Mouse (Mus musculus): ENCODE measurements around the gene Plekhh3. TPM values are rescaled to one million over a fixed set of nuclear protein-coding genes. Genes with fewer than 3 reads are reported as not detected.

The Plekhh3 gene
- total and polyA plus RNA-seq, 2 experiments from 2014 or later, result 10.6 to 23.2 TPM

- Histone ChIP-seq H3K4me1 (ENCODE audit: control insufficient read depth, insufficient read depth) (peaks cover 9% of the 10 kb centered on the region), H3K9me3 (replicated peaks; ENCODE audit: control insufficient read depth, low read length) (no peaks in the 10 kb centered on the region), H3K27ac (ENCODE audit: low read depth) (0 out of 2 replicates have a peak within 1 kb of the TSS, but pooled peaks have one; percentile 7), H3K4me3 (ENCODE audit: low read depth, low read length) (peak within 1 kb of the TSS; percentile 40), H3K27me3 (ENCODE audit: control insufficient read depth, insufficient read depth, low read length) (no peaks in the 10 kb centered on the region), H3K9ac (replicated peaks; ENCODE audit: low read depth, low read length) (peak within 1 kb of the TSS; percentile 18; the same call in 1 of the 2 replicates), H3K36me3 (replicated peaks; ENCODE audit: control insufficient read depth, insufficient read depth, low read length) (no peaks in the 10 kb centered on the region), H3K4me2 (ENCODE audit: low read depth, low read length) (peak within 1 kb of the TSS; percentile 65)
- TF ChIP-seq CTCF (IDR thresholded peaks at IDR 0.05; ENCODE audit: low read depth) (no peak), EP300 (IDR thresholded peaks at IDR 0.05; ENCODE audit: low read depth) (no peak)
- ATAC-seq (ENCODE audit: insufficient read depth, low read depth), result peak; percentile 58
- DNase-seq (ENCODE audit: low spot score), result no peak
- WGBS, result 2% methylated on average over 36 of the region's 36 CpGs
Observed at GRCm38 (mm10) chr11:101155728-101156371, 15.3 kb downstream of the Plekhh3 start, which contains the start of gene Tubg2. Tubg2 (plus strand) TSS chr11:101155907.

- Histone ChIP-seq H3K4me1 (ENCODE audit: control insufficient read depth, insufficient read depth) (peaks cover 9% of the 10 kb centered on the region), H3K4me2 (ENCODE audit: low read depth, low read length) (peak overlapping the region; percentile 65; the same call in 1 of the 2 replicates), H3K27ac (ENCODE audit: low read depth) (no peak overlapping the region), H3K36me3 (replicated peaks; ENCODE audit: control insufficient read depth, insufficient read depth, low read length) (no peaks in the 10 kb centered on the region), H3K4me3 (ENCODE audit: low read depth, low read length) (no peak overlapping the region), H3K9me3 (replicated peaks; ENCODE audit: control insufficient read depth, low read length) (no peaks in the 10 kb centered on the region), H3K27me3 (ENCODE audit: control insufficient read depth, insufficient read depth, low read length) (no peaks in the 10 kb centered on the region), H3K9ac (replicated peaks; ENCODE audit: low read depth, low read length) (no peak overlapping the region)
- TF ChIP-seq EP300 (IDR thresholded peaks at IDR 0.05; ENCODE audit: low read depth) (no peak), CTCF (IDR thresholded peaks at IDR 0.05; ENCODE audit: low read depth) (no peak)
- no peak for DNase-seq (ENCODE audit: low spot score)
- ATAC-seq (ENCODE audit: insufficient read depth, low read depth), result no peak
- 73% methylated on average over 6 of the region's 6 CpGs for WGBS
Observed at GRCm38 (mm10) chr11:101155151-101155550, 16.0 kb downstream of the Plekhh3 start.

- H3K4me2 ChIP-seq (ENCODE audit: low read depth, low read length), result no peak overlapping the region
- no peak overlapping the region for H3K4me3 ChIP-seq (ENCODE audit: low read depth, low read length)
- no peak overlapping the region for H3K9ac ChIP-seq (replicated peaks; ENCODE audit: low read depth, low read length)
- ATAC-seq (ENCODE audit: insufficient read depth, low read depth), result no peak
- no peak for DNase-seq (ENCODE audit: low spot score)
- no peaks in the 10 kb centered on the region for H3K27me3 ChIP-seq (ENCODE audit: control insufficient read depth, insufficient read depth, low read length)
- H3K9me3 ChIP-seq (replicated peaks; ENCODE audit: control insufficient read depth, low read length), result no peaks in the 10 kb centered on the region
- TF ChIP-seq CTCF (IDR thresholded peaks at IDR 0.05; ENCODE audit: low read depth), result no peak
- no peak for TF ChIP-seq EP300 (IDR thresholded peaks at IDR 0.05; ENCODE audit: low read depth)
- no peaks in the 10 kb centered on the region for H3K36me3 ChIP-seq (replicated peaks; ENCODE audit: control insufficient read depth, insufficient read depth, low read length)
- H3K27ac ChIP-seq (ENCODE audit: low read depth), result no peak overlapping the region
- peaks cover 9% of the 10 kb centered on the region for H3K4me1 ChIP-seq (ENCODE audit: control insufficient read depth, insufficient read depth)
Observed at GRCm38 (mm10) chr11:101154648-101155047, 16.5 kb downstream of the Plekhh3 start.

GRCm38 (mm10) chr11:101152825-101153224 lies 18.3 kb downstream of the Plekhh3 start:
- H3K4me3 ChIP-seq (ENCODE audit: low read depth, low read length), result no peak overlapping the region
- TF ChIP-seq CTCF (IDR thresholded peaks at IDR 0.05; ENCODE audit: low read depth), result no peak
- TF ChIP-seq EP300 (IDR thresholded peaks at IDR 0.05; ENCODE audit: low read depth), result no peak
- H3K36me3 ChIP-seq (replicated peaks; ENCODE audit: control insufficient read depth, insufficient read depth, low read length), result no peaks in the 10 kb centered on the region
- no peaks in the 10 kb centered on the region for H3K9me3 ChIP-seq (replicated peaks; ENCODE audit: control insufficient read depth, low read length)
- H3K4me2 ChIP-seq (ENCODE audit: low read depth, low read length), result no peak overlapping the region
- no peak overlapping the region for H3K27ac ChIP-seq (ENCODE audit: low read depth)
- no peak for ATAC-seq (ENCODE audit: insufficient read depth, low read depth)
- peaks cover 9% of the 10 kb centered on the region for H3K4me1 ChIP-seq (ENCODE audit: control insufficient read depth, insufficient read depth)
- DNase-seq (ENCODE audit: low spot score), result no peak
- H3K27me3 ChIP-seq (ENCODE audit: control insufficient read depth, insufficient read depth, low read length), result no peaks in the 10 kb centered on the region
- H3K9ac ChIP-seq (replicated peaks; ENCODE audit: low read depth, low read length), result no peak overlapping the region
- WGBS, result 82% methylated on average over 1 of the region's 1 CpGs

GRCm38 (mm10) chr11:101151063-101151462 lies 20.1 kb downstream of the Plekhh3 start:
- Histone ChIP-seq H3K27ac (ENCODE audit: low read depth) (no peak overlapping the region), H3K9ac (replicated peaks; ENCODE audit: low read depth, low read length) (no peak overlapping the region), H3K27me3 (ENCODE audit: control insufficient read depth, insufficient read depth, low read length) (no peaks in the 10 kb centered on the region), H3K9me3 (replicated peaks; ENCODE audit: control insufficient read depth, low read length) (no peaks in the 10 kb centered on the region), H3K4me2 (ENCODE audit: low read depth, low read length) (no peak overlapping the region), H3K36me3 (replicated peaks; ENCODE audit: control insufficient read depth, insufficient read depth, low read length) (no peaks in the 10 kb centered on the region), H3K4me1 (ENCODE audit: control insufficient read depth, insufficient read depth) (peaks cover 9% of the 10 kb centered on the region), H3K4me3 (ENCODE audit: low read depth, low read length) (no peak overlapping the region)
- TF ChIP-seq CTCF (IDR thresholded peaks at IDR 0.05; ENCODE audit: low read depth), result no peak
- TF ChIP-seq EP300 (IDR thresholded peaks at IDR 0.05; ENCODE audit: low read depth), result no peak
- 53% methylated on average over 2 of the region's 2 CpGs for WGBS
- ATAC-seq (ENCODE audit: insufficient read depth, low read depth) (no peak), DNase-seq (ENCODE audit: low spot score) (no peak)
